Mouse (Mus musculus) mouse trophoblast stem cell (cell line): Measurements from ENCODE around the gene Hist1h4b.

ENCODE experiments used
- in situ Hi-C, 2 experiments: fragments of 300-500 bp; cut with MseI, MboI; formaldehyde crosslinking; loops; 2 replicates in 1 of 2; 3 replicates in 1 of 2; pipeline ENCODE4 v1.15.1; 2025

The Hist1h4b gene

DNA sequence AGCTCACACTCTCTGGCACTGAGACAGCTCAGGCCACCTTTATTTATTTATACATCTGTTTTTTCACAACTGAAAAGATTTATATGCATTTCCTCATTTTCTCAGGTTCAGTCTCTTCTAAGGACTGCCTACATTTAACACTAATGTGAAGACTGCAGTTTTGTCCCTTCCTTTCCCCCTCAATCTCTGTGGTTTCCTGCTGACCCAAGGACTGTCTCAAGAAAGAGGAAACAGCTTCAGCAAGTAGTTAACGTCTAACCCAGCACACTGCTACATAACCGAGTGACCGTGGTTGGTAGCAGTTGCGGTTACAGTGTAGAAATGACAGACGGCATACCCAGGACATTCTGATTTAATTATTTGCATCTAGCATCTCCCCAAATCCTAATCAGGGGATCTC is 42.6 kb downstream of the Hist1h4b start:
- in situ Hi-C loops: loop anchor here in 1 of 2 experiments (10.0 to 25.0 kb wide), 2 partner anchors 85 to 488 kb away; partner anchors contain the start of gene Carmil1

DNA sequence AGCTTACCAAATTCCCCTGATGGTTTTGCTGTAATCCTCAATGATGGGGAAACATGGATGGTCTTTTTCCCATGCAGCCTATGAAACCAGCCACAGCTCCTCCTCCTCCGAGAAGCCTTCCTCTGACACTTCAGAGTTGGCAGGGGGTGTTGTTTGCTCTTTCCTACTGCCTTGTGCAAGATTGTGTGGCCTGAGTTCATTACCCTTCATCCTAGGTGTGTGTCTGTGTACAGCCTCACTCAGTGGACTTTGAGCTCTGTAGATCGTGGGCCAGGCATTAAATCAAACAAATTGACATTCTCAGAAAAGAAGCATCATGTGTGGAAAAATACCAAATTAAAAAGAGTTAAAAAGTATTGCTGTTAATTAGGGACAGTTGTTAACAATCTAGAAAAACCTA is 47.7 kb downstream of the Hist1h4b start:
- in situ Hi-C loops: no loop called here

DNA sequence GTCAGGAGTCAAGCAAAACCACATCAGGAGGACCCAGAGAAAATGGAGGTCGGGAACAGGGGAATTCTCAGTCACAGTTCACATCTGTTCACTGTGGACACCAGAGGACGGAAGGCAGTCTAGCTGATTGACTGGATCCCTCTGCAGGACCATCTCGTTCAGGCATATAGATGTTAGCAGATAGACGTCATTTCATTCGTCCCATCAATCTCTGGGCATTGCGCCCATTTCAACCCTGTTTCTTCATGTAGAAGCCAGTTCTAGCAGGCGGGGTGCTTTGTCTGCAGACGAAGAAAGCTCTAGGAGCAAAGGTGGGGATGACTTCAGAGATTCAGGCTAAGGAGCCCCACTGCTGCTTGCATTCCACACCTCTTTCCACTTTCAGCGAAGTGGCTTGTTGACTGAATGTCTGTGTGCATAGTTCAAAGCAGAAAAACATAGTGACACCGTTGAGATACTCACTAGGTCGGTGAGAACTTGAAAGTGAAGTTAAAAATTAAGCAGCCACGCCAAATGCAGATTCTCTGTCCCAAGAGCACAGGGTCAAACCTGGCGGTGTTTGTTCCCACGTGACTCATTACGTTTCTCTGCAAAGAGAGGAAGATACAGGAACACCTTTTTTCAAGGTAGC is 49.7 kb downstream of the Hist1h4b start, which contains the start of gene Slc17a2:
Gene Slc17a2, plus strand, starts transcription at position 572 of the 631 bp plus-strand sequence.
- in situ Hi-C loops: no loop called here
